Mouse (Mus musculus) megakaryocyte progenitor cell, adult 5-6 weeks (primary cell): Measurements from ENCODE around the gene Cfap299. TPM values are rescaled to one million over a fixed set of nuclear protein-coding genes. Genes with fewer than 3 reads are reported as not detected.
"Not testable (repeated sequence)": the region's sequence is repeated elsewhere in the genome, so short reads cannot be mapped to it uniquely, and the experiment has no call there.

Experiments used
- ATAC-seq: replicated peaks from 2 replicates; pipeline ENCODE4 v1.8.0; 2016; ENCODE audit warnings: mild to moderate bottlenecking, moderate TSS enrichment, inconsistent platforms; ENCODE audit not compliant: poor library complexity
- total RNA-seq, 2 experiments: library from RNA; stranded (forward) in 1 of 2; stranded (reverse) in 1 of 2; fragments of 157-497, 149-512 nt in 1 of 2; fragments of 200-1000 nt in 1 of 2; gene quantifications; 2 replicates each; pipeline versions ENCODE4 v1.2.3 to v1.2.4; 2015 to 2017

The Cfap299 gene
- total RNA-seq, 2 experiments from 2014 or later: not detected

DNA sequence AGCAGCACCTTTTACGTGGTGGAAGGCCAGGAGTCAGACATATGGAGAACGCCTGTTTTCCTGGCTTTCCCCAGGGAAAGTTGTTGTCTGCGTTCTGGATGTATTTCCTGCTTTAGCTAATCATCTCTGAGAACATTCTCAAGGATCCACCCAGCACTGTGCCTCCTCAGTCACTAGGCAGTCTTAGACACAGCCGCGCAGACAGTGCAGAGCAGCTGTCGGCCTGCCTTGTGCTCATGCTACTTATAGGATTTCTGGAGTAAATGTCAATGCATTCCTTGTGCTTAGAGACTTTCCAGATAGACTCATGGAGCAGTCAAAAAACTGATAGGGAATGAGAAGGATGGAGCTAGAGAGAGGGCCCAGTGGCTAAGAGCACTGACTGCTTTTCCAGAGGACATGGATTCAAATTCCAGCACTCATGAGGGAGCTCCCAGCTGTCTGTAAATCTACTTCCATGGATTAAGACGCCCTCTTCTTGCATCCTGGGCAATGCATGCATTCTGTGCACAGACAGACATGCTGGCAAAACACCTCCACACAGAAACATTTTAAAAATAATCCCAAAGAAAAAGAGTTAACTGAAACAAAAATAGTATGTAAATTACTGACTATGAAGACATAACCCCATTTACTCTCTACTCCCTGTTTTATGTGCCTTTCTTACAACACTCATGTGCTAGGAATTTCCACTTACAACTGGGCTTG is 193.3 kb downstream of the Cfap299 start:
- no peak for ATAC-seq

DNA sequence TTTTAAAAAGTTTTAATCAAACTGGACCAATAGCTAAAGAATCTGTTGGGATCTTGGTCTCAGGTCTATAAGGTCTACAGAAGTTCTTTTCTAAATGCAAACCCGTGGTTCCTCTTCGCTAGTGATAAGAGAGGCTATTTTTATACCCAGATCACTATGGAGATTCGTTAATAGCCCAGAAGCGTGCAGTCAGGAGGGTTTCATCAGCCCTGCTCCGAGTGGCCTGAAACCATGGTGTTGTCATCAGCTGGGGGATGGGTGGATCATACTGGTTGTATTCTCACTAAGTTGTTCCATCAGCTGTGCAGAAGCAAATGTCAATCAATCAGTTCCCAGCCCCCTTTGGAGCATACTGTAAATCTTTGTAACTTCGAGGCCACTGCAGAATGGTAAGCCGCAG is 193.9 kb downstream of the Cfap299 start:
- no peak for ATAC-seq

DNA sequence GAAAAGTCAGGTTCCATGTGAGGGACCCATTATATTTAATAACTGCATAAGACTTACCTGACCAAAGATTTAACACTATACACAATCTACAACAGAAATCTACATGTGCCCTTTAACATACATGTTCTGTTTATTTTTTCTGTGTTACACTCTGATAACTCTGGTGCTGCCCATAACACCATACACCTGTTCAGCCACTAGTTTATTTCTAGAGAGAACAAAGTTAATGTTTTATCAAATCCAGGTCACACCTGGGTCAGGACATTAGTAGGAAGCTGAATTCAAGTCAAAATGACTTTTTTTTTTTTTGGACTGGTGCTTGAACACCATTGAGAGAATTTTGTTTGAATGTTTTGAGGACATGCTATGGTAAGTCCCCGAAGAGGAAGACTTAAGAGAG is 194.7 kb downstream of the Cfap299 start:
- no peak for ATAC-seq

DNA sequence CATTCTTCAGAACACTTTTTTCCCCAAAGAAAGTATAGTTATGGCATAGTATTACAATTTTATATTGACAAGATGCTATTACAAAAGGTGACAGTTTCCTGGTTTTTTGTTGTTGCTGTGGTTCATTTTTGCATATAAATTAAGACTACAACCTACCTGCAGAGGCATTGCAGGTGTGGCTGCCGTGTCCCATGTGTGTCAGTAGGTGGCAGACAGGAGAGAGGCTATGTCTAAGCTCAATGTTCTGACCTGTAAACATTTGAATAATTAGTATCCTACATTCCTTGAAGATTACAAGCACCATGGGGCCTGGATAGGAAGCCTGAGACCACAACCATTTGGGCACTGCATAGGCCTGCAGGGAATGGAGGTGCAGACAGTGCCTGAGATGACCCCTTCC is 212.2 kb downstream of the Cfap299 start:
- no peak for ATAC-seq

DNA sequence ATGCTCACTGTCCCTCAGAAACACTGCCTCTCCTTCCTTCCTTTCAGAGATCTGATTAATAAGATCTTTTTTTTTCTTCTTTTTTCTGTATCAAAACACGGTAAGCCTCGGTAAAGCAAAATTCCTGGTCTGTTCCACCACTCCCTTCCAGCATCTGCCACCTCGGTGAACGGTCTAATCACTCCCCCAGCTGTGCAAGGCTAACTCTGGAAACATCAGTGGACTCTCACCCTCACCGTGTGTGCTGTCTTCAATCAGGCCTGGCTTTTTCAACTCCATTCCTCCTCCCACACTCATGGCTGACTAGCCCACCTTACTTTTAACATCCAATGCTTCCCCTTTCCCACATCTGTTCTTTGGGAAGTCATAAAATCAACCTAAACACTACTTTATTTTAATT is 221.2 kb downstream of the Cfap299 start:
- ATAC-seq: no peak

DNA sequence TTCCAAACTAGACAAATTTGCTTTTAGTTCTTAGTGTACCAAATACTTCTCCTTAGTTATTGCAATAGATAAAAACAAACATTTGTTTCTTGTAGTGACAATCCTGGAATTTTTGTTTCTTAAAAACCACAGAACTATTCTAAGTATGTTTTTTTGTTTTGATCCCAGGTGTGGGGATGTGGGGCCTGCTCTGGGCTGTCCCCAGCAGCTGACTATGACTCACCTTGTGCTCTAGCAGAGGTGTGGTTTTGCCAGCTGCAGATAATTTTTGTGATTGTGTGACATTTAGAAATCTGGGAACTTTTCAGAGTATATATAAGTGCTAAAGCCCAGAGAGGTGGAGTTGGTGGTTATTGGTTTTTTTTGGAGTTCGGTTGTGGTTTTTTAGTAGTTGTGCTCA is 221.8 kb downstream of the Cfap299 start:
- no peak for ATAC-seq

DNA sequence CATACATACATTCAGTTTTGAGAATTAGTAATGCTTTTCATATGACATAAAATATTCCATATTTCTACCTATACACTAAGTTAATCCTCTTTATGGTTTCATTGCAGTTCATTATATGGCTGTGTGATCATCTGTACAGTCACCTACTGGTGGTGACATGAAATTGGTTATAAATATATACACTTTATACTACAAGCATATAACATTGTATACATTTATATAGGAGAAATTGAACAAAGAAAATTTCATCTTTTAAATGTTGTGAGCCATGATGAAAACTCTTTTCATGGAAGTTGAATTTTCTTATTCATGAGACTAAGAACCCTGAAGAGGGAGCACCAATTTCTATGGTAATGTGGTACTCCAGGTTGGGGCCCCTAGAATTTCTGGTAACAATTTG is 223.3 kb downstream of the Cfap299 start, which contains the start of gene Gm11111:
TSS of gene Gm11111 (plus strand) at position 301 of the 400 bp plus-strand sequence.
- ATAC-seq: no peak

DNA sequence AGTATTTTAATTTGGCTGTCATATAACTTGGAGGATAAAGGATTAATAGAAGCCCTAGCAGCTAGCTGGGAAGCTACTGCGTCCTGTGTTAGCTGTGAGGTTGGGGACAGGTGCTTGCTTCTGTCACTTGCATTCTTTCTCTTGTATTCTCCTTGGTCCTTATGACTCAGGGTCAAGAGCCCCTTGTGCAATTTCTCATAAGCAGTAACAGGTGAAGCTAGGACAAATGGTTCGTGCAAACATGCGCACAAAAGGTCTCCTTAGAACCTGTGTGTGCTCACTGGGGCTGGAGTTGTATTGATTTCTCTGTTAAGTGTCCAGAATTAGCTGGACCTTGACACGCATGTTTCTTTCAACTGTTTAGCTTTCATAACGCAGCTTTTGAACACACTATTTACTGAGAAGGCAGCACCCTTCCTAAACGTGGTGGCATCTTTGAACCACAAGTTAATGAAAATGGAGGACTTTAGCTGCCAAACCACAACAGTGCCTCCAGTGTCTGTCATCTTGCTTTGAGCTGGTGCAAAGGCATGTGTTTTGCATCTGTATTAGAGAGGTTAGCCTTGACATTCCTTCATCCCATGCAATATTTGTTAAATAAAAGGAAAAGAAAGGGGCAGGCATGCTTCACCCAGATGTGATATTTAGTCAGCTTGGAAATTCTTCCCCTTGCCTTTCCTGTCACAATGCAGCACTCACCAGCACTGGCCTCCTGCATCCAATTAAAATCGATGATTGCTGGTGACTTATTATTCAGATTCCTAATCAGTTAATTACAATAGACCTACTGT is 223.9 kb downstream of the Cfap299 start:
- no peak for ATAC-seq

DNA sequence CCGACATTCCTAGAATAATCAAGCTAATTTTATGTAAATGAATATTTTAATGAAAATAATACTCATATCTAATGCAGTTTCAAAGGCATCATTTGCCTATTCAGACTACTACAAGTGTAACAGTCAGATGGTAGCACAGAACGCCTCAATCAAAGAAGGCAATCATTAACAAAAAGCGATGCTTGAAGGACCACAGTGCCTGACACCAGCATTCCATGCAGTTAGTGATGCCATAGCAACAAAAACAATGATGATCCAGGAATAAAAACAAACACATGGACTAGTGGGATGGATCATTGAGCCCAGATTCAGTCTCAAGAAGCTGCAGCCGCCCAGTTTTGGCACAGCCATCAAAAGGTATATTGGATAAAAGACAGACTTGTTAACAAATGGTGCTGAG is 232.2 kb downstream of the Cfap299 start:
- no peak for ATAC-seq

DNA sequence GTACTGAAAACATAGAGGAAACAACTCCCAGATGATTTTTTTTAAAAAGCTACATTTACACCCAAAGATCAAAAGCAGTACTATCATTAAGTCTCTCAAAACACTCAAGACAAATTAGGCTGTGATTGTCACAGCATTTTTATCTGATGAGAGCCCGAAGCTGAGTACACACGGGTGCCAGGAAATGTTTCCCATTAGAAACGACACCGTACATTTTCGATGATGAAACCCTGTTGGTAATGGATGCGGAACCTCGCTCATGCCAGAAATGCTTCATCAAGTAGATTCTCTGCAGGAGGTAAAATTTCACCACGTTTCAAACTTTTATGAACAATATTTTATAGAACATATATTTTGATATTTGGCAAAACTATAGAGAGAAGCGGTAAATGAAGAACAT is 233.7 kb downstream of the Cfap299 start:
- ATAC-seq: no peak

DNA sequence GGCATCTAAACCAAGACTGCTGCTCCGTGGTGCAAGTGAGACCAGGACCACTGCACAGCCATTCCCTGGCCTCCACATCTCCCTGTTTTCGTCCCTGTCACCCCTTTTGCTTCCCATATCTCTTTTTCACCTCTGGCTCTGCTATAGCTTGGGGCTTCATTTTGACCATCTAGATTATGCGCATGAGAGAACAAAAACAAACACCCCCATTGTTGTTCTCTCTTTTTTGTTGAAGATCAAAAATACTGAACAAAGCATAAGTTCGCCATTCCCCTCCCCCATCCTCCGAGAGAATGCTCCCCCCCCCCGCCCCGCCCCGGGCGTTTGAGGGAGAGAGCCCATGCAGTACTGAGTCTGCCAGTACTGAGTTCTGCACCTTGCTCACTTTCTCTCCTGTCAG is 234.7 kb downstream of the Cfap299 start:
- ATAC-seq: no peak

DNA sequence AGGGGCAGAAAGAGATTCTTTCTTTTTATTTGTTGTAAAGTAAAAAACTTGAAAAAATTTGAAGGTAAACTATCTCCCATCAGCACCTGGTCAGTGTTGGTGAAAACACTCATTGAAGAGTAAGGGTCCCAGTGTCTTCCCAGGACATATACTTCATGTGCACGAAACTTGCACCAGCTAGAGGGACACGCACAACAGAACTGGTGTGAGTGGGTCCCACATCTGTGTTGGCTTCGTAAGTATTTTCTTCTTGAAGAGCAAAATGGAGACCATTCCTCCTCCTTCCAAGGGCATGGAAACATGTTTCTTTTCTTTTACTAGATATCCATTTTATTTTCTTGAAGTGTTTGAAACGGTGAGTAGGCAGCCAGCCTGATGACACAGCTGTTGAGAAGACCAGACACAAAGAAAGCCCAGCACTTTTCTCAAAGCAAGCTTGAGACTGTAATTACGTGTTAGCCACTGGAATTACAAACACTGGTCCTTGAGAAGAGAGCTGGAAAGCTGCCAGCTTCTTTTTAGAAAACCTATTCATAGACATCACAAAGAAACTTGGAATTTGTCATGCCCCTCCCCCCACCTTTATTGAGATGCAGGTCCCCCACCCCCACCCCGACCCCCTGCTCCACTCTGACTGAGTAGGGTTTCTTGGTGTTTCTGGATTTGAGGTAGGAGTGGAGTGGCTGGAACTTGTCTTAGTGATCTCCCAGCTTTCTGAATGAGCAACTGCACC is 237.5 kb downstream of the Cfap299 start:
- ATAC-seq: no peak

DNA sequence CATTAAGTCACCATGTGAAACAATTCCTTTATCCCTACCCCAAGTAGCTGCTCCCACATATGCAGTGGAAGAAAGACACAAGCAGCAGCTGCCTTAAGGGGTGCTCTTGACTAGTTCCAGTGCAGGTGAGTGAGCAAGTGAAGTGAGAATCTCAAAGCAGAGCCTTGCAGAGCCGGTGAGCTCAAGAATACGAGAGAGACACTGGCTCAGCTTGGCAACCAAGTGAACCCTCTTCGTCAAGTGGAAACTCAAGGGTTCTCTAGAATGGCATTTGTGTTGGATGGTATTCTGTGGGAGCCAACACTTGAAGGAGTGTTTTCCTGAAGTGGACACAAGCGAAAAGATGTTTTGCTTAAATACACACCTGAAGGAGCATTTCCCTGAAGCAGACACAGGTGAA is 239.4 kb downstream of the Cfap299 start:
- no peak for ATAC-seq

DNA sequence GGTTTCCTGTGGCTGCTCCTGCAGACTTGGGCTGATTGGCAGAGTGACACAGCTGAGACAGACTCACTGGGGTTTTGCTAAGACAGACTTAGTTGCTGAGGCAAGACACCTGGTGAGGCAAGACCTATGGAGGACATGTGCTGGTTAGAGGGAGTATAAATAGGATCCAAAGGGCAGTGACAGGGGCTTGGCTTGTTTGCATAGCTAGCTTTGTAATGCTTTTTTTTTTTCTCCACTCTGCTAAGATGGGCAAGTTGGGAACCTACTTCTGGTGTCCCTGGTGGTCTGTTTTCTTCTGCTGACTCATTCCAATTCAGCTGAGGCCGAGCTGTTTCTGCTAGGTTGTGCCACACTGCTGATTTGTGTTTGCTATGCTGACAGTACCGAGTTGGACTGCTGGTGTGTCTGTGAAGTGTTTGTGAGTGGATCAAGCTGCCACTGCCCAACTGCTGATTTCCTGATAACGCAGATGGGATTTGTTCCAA is 240.0 kb downstream of the Cfap299 start:
- ATAC-seq: peak; percentile 61

DNA sequence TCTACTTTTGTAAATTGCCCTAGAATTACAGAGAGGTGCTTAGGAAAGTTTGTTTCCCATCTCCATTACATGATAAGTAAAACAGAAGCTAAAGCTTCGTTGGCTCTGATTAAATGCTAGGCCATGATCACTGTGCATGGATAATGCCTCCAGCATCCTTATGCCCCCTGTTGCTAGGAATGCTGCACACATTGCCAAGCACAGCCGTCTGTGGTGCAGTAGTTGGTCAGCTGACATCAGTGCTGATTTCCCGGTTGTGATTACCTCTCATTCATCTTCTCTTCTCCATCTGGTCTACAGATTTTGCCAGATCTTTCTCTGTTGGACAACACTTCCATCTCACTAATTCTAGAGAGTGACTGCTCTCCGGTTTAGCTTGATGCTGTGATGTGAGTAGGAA is 243.3 kb downstream of the Cfap299 start:
- no peak for ATAC-seq

DNA sequence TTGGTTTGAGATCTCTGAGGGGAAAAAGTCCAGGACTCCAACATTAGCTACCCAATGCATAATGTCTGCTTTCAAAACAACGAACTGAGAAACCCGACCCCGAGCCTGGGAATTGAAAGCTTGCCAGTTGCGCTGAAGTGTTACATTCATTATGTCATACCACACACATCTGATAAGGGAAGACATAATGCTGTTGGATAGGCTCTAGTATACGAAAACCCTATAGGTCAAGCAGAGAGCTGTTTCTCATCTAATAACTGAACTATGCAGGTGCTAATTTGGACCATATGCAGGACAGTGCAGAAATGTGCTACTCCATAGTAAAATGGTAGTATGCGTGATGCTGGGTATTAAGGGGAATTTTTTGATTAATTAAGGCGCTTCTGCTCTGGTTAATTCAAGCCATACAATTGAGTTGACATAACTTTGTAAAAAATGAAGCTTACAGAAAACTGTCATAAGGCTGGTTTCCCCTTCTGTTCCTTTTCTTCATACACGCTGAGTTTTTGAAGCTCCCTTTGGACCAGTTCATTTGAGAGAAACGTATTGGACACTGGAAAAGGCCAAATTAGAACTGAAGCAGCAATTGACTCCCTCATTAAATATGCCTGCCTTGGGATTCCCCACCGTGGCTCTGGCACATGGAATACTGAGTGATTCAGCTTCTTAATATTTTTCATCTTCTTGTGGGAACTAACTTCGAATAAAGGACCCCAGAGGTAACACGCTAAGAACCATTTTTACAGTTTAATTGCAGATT is 245.8 kb downstream of the Cfap299 start:
- no peak for ATAC-seq

DNA sequence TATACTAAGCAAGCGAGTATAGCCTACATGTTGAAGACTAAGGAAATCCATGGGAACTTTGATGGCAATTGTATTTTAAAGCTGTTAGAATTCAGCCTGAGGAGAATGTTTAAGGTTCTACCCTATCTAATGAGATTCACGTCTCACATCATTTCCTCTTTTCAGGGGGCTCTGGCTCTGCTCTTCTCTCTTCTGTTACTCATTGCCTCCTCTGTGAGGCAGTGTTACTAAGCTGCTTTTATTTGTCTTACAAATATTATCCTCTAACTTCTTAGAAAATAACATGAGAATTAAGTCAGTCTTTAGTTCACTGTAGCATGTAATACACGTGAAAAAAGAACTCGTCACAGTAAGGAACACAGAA is 246.3 kb downstream of the Cfap299 start:
- ATAC-seq: no peak

DNA sequence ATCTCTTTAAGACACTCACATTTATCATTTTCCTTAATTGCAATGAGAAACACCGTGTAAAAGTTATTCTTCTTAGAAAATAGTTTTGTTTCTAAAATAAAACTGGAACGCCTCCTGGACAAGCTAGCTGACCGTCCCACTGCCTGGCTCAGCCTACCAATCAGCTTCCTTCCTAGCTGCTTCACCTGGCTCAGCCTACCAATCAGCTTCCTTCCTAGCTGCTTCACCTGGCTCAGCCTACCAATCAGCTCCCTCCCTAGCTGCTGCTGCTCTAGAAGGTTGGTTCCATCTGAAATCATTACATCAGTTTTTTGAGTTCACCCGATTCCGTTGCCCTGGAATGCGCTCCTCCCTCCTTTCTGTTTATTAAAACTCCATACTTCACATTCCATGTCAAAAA is 247.4 kb downstream of the Cfap299 start:
- not testable (repeated sequence) for ATAC-seq

DNA sequence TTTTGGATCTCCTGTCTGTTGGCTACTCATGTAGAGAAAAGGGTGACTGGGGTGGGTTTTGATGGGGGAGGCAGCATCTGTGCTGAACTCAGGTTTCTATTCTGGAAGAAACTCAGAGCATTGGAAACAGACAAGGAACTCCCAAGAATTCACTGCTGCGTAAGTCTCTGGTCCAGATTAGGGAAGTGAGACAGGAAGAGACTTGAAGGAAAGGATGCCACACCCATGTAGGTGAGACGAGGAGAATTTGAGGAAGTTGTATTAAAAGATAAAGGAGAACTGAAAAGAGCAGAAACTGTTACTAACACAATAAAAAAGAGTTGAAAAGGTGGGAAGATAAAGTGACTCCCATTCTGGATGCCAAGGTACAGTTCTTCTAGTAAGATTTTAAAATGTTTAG is 249.3 kb downstream of the Cfap299 start:
- peak; percentile 84 for ATAC-seq

DNA sequence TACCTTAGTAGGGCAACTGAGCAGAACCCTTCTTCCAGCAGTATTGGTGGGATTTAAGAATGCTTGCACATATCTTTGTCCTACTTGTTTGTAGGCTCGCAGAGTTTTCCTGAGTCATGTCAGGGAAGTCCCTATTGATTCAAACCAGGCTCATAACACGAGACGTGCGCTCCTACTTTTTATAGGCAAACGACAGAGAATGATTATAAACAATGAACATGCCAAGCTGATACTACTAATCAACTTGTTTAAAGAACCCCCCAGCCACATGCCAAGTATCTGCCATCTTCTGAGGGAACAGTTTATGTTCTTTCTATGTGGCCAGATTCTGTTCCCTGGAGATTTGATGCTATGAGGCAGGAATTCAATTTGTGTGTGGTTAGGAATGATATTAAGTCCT is 251.7 kb downstream of the Cfap299 start:
- no peak for ATAC-seq

DNA sequence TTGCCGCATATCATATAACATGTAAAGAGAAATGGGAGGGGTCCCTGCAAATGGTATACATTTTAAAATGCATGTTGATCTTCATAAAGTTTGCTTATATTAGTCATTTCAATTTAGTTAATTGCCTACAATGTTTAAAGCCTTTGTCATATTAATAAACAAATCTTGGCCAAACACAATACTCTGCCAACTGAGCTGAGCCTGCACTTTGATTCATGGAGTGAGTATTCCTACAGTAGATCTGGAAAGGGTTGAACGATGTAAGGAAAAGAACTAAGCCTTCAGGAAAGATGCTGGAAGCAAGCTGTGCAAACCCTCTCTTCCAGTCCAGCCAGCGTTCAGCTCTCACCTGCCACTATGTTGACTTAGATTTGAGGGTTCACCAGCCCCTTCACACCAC is 252.9 kb downstream of the Cfap299 start:
- no peak for ATAC-seq
